Mouse (Mus musculus) heart, adult 11 months (tissue): ENCODE data around the gene Bfar.
A peak's percentile ranks its signal among the peaks of the same experiment; 100 is the strongest.

Source experiments
- DNase-seq: peaks from one replicate; pipeline ENCODE4 v3.0.0; 2022

Bfar gene

GRCm38 (mm10) chr16:13671685-13672385, at the start of gene Bfar, which contains the start of gene 3110001I22Rik:
Bfar (plus strand) TSS chr16:13671858.
3110001I22Rik (plus strand) TSS chr16:13671929.
- DNase-seq, result peak; percentile 99

- no peak for DNase-seq
Measured at GRCm38 (mm10) chr16:13628345-13628744, 43.3 kb upstream of the Bfar start.

- DNase-seq, result peak; percentile 15
Measured at GRCm38 (mm10) chr16:13638198-13638597, 33.5 kb upstream of the Bfar start.

GRCm38 (mm10) chr16:13639508-13639907, 32.1 kb upstream of the Bfar start:
- peak; percentile 55 for DNase-seq

GRCm38 (mm10) chr16:13640064-13640463, 31.6 kb upstream of the Bfar start:
- no peak for DNase-seq

GRCm38 (mm10) chr16:13644474-13644873, 27.2 kb upstream of the Bfar start:
- no peak for DNase-seq

GRCm38 (mm10) chr16:13645930-13646329, 25.7 kb upstream of the Bfar start:
- peak; percentile 51 for DNase-seq

- peak; percentile 23 for DNase-seq
Measured at GRCm38 (mm10) chr16:13658886-13659285, 12.8 kb upstream of the Bfar start.

GRCm38 (mm10) chr16:13660736-13661135, 10.9 kb upstream of the Bfar start:
- DNase-seq, result no peak

GRCm38 (mm10) chr16:13667878-13668343, 3.7 kb upstream of the Bfar start, which contains the start of gene Parn:
Parn (minus strand) TSS chr16:13668170.
- peak; percentile 99 for DNase-seq

- DNase-seq, result peak; percentile 88
Measured at GRCm38 (mm10) chr16:13668402-13669108, 3.1 kb upstream of the Bfar start.

GRCm38 (mm10) chr16:13669282-13669681, 2.4 kb upstream of the Bfar start:
- DNase-seq, result peak; percentile 66

GRCm38 (mm10) chr16:13670896-13671295, 762 bp upstream of the Bfar start:
- peak; percentile 80 for DNase-seq

GRCm38 (mm10) chr16:13672386-13672898, 784 bp downstream of the Bfar start:
- peak; percentile 98 for DNase-seq

GRCm38 (mm10) chr16:13673114-13673513, 1.5 kb downstream of the Bfar start:
- DNase-seq, result peak; percentile 72

- DNase-seq, result peak; percentile 9
Measured at GRCm38 (mm10) chr16:13674511-13674910, 2.9 kb downstream of the Bfar start.

- DNase-seq, result no peak
Measured at GRCm38 (mm10) chr16:13678601-13679319, 7.1 kb downstream of the Bfar start.

- no peak for DNase-seq
Measured at GRCm38 (mm10) chr16:13698998-13699397, 27.3 kb downstream of the Bfar start.

- peak; percentile 82 for DNase-seq
Measured at GRCm38 (mm10) chr16:13702184-13702583, 30.5 kb downstream of the Bfar start.

- peak; percentile 42 for DNase-seq
Measured at GRCm38 (mm10) chr16:13704676-13705075, 33.0 kb downstream of the Bfar start.

GRCm38 (mm10) chr16:13714910-13715309, 43.3 kb downstream of the Bfar start:
- peak; percentile 54 for DNase-seq

- peak; percentile 77 for DNase-seq
Measured at GRCm38 (mm10) chr16:13716821-13717553, 45.3 kb downstream of the Bfar start.
